Mouse (Mus musculus): ENCODE measurements at regions not wholly inside any gene's neighbourhood (a gene's known extent, or its start where the extent isn't known, plus 50 kb on each side); places are given as distances from the start of the nearest gene placed in this dataset.

DNA sequence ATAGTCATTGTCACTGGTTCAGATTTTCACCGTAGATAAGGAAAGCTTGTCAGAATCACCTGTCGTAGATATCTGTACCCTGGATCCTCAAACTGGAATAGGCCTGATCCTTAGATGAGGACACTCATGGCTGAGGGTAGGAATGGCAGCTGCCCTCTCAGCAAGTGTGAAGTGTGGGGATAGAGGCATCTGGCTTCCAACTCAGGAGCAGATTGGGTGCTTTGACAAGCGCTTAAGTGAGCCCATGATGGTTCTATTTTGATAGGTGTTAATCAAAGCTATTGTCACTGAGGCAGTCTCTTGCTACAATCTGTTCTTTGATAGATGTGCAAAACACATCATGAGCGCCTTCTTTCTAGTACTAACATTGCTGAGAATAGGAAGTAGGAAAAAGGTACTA, 114.9 kb upstream of the Kcnip4 start:
- TF ChIP-seq POLR2A (IDR thresholded peaks at IDR 0.05; ENCODE audit: control insufficient read depth, low read depth, low read length): no peak
- no peak for TF ChIP-seq CTCF (IDR thresholded peaks at IDR 0.05; ENCODE audit: control insufficient read depth, insufficient read depth, insufficient replicate concordance, low read depth, low read length)

All from testis, adult 2 months (tissue).